Mouse (Mus musculus): Measurements from ENCODE around the gene Polr2l. TPM values are rescaled to one million over a fixed set of nuclear protein-coding genes. Genes with fewer than 3 reads are reported as not detected.
A peak's percentile ranks its signal among the peaks of the same experiment; 100 is the strongest.

The Polr2l gene
- polyA plus RNA-seq, 1 experiment, result 41.5 TPM

DNA sequence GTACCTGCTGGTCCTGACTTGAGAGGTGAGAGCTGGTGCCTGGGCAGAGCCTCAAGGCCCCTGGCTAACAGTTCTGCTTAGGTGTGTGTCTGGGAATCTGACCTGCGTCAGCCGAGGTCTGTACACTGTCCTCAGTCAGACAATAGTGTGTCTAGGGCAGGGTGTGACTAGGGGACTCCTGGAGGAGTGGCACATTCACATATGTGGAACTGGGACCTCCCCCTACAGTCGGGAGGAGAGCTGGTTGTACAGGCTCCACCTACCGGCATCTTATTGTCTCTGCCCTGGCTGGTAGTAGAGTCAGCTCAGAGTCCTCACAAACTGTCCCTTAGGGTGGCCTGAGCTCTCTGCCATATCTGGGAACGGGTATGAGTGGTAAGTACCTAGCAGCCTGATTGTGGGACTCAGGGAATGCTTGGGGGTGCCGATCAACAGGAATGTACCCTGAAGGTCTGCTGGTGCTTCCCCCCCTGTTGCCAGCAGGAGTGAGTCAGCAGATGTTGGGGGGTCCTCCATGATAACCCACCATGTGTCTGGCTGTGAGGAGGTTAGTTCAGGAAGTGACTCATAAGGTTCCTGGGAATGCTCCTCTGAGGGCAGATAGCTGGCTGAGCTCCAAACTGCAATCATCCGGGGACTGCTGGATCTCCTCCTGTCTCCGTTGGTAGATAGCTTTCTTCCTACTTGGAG is 6.3 kb downstream of the Polr2l start:
- DNase-seq (ENCODE audit: extremely low spot score in 1 of 2, low spot score in 1 of 2), result peak in 1 of 2 experiments; percentile 70

DNA sequence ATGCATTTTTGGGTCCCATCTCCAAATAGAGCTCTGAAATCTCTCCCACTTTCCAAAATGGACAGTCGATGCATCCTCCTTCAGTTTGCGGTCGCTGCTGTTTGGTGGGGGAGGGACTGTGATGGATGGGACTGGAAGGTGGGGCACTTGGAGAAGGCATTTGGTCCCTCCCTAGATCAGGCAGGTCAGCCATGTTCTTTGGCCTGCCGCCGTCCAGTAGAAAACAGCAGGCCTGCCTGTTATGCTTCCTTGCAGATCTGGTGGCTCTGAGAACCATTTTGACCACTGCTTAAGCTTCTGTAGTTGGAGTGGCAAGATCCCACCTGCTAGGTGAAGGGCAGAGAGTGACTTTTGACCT is 6.8 kb downstream of the Polr2l start:
- no peak for DNase-seq (ENCODE audit: extremely low spot score in 1 of 2, low spot score in 1 of 2)

DNA sequence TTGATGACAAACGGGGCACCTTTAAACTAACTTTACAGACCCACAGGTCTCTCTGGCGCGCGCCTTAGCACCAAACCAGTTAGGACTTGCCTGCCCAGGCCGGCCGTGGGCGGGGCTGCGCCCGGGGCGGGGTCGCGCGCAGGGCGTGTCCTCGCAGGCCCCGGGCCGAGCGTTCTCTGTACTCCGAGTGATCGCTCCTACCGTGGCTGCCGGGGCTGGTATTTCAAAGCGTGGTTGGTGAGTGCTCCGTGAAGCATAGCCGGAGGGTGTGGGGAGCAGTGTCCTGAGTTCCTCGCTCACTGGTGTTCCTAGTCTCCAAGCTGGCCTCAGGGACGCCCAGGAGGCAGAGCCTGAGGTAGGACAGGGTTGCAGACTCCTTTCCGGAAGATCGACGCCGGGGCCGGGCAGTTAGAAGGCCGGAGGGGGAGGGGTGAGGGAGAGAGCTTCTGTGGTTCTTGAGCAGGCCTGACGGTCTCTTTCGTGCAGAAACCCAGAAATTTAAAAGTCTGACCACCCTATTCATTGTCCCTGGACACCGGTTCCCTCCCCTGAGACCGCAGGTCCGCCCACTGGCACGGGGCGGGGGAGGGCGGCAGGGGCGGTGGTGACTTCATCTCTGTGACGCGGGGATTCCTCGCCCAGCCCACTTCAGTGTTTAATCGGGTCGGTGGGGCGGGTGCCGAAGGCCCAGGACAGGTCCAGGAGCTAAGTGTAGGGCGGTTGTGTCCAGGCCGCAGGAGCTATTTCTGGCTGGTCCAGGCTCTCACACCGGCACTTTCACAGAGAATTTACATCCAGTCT is 7.5 kb downstream of the Polr2l start, which contains the start of gene Cd151:
TSS of gene Cd151 (plus strand) at position 163 of the 801 bp plus-strand sequence.
- peak in 1 of 2 experiments; percentile 72 for DNase-seq (ENCODE audit: extremely low spot score in 1 of 2, low spot score in 1 of 2)

DNA sequence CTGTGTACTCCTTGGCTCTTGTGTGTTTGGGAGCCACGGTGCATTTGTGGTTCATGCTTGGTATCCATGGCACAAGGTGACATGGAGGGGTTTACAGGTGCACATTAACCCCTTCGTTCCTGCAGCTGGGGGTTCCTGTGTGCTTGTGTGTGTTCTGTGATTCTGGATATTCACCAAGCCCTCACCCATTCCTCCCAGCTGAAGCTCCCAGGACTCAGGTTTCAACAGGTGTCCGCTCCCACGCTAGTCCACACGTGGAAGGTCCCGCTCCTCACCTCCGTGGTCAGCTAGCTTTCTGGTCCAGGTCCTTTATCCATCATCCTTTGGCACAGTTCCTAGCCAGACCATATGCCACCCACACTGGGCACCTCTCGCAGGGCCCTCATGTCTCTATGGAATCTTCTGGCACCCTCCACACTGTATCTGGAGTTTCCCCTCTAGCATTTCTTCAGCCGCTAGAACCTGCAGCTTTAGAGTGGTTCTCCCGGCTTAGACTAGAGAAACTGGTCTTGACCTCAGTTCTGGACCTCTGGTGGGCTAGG is 8.3 kb downstream of the Polr2l start:
- no peak for DNase-seq (ENCODE audit: extremely low spot score in 1 of 2, low spot score in 1 of 2)

DNA sequence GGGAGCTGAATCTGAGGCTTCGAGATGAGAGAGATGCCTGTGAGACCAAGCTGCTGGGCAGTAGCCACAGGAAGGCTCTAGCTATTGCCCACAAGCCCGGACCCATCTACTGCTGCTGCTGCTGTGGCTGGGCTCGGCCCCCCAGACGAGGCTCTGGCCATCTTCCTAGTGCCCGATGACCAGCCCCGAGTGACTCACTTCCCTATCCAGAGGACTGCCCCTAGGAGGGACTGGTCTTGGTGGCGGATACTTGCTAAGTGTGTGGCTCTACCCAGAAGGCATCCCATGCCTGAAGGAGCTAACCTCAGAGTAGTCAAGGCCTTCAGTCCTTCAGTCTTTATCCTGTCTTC is 8.9 kb downstream of the Polr2l start:
- DNase-seq (ENCODE audit: extremely low spot score in 1 of 2, low spot score in 1 of 2), result no peak

DNA sequence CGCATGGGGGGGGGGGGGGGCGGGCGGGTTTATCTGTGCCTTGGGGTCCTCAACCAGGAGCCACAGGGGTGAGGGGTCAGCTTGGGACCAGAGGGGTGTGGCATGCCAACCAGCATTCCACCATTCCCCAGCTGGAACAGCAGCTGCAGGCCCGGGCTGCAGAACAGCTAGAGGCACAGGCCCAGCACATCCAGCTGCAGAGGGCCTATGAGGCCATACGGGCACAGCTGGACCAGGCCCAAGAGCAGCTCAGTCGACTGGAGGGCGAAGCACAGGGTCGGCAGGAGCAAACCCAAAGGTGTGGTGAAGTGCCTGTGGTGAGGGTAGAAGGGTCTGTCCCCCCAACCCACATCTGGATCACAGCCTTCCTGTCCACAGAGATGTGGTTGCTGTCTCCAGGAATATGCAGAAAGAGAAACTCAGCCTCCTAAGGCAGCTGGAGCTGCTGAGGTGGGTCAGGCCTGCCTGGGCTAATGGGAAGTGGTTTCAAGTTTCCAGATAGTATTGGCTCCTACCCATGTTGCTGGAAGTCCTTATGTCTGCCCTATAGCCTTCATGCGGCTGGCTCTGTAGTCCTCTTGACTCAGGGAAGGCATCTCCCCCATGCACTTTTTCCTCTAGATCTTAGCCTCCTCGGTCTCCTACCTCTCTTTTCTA is 9.4 kb downstream of the Polr2l start:
- no peak for DNase-seq (ENCODE audit: extremely low spot score in 1 of 2, low spot score in 1 of 2)

DNA sequence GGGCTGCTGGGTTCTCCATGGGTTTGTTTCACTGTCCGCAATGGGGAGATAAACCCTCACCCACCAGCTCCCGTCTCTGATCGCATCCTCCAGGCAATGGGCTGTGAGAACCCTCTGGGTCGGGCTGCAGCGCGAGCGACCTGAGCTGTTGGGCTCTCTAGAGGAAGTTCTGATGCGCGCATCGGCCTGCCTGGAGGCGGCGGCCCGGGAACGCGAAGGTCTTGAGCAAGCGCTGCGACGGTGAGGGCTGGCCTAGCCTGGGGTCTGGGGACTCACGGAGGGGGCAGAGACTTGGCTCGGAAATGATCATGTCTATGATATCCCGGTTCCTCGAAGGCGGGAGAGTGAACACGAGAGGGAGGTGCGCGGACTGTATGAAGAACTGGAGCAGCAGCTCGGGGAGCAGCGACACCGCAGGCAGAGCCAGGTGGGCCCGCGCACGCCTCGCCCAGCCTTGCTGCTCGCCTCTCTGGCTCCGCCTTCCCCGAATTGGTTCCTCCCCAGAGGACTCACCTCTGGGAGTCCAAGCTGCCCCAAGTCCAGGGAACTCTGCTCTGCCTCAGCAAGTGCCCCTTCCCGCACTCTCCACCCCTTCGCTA is 10.2 kb downstream of the Polr2l start:
- DNase-seq (ENCODE audit: extremely low spot score in 1 of 2, low spot score in 1 of 2), result no peak

DNA sequence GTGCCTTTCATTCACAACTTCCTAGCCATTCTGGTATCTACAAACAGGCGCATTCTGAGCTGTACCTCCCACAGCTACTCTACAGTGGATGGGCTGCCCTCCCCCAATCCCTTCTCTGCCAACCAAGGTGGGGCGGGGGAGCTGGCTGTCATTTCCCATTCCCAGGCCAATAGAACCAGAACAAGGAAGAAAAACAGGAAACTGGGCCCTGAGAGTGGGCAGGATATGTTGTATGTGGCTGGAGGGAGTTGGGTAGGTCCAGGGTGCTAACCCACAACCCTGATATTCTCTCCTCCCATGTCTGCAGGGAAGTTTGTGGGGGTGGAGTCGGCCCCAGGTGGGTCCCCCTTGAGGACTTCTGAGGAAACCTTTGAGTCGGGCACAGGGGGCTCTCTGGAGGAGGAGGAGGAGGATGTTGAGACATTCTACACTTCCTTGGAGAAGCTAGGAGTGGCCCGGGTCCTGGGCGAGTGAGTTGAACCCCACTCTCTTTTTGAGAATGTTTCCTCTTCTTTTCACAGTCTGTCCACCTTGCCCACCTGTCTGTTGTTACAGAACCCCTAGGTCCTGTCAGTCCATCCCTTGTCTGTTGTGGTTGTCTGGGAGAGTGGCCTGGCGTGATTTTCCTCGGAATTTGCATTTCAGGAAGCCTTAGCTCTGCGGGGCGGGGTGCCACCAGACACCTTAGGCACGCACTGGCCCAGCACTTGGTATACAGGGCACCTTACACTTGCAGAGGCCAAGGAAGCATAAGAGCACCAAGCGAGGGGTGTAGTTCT is 10.9 kb downstream of the Polr2l start:
- DNase-seq (ENCODE audit: extremely low spot score in 1 of 2, low spot score in 1 of 2), result no peak

DNA sequence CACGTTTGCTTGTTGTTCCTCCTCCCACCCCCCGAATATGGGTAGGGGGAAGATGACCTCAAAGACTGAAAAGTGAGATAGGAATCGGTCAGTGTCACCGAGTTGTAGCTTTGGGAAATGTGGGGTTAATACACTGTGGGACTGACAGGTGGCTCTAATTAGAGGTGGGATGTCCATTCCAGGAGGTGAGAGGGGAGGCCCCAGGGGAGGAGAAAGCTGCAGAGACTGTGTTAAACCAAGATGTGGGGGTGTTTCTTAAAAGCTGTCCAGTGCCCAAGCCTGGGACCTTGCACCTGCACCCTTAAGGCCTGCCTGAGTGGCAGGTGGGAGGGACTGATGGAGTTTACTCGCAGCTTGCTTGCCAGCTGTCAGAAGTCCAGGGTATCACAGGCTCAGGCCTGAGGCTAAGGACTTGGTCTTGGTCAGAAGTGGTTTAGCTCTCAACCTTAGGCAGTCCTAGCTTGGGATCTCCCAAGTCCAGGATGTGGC is 12.6 kb downstream of the Polr2l start:
- no peak for DNase-seq (ENCODE audit: extremely low spot score in 1 of 2, low spot score in 1 of 2)

DNA sequence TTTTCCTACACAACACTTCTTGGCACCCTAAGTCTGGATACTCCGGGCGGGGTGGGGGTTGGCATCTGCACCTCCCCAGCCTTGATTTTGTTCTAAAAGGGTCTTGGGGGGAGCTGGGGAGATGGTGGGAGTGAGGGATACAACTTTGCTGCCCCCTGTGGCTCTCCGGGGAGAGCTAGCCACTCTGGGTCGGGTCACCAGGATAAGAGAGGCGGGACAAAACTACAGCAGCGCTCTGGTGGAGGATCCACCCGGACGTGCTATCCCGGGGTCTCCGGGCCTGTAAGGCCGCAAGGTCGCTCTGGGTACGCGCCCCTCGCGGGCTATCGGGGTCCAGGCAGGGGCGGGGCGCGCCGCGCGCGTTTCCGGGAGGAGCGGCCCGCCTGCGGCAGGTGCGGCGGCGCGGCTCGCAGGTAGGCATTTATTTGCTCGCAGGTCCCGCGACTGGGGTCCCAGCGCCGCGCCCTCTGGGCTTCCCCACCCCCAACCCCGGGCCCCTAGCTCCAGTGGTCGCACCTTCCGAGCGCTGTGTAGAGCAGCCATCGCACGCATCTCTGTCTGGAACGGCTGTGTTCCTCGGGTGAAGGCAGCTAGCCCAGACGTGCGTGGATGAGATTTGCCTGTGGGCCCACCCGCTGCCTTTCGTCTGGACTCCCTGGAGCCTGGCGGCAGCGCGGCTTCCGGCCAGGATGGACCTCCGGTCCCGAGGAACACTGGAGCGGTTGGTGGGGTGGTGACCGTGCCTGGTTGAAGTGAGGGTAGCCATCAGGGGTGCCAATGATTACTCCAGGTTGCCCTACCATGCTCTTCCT is 13.2 kb downstream of the Polr2l start:
- no peak for DNase-seq (ENCODE audit: extremely low spot score in 1 of 2, low spot score in 1 of 2)

DNA sequence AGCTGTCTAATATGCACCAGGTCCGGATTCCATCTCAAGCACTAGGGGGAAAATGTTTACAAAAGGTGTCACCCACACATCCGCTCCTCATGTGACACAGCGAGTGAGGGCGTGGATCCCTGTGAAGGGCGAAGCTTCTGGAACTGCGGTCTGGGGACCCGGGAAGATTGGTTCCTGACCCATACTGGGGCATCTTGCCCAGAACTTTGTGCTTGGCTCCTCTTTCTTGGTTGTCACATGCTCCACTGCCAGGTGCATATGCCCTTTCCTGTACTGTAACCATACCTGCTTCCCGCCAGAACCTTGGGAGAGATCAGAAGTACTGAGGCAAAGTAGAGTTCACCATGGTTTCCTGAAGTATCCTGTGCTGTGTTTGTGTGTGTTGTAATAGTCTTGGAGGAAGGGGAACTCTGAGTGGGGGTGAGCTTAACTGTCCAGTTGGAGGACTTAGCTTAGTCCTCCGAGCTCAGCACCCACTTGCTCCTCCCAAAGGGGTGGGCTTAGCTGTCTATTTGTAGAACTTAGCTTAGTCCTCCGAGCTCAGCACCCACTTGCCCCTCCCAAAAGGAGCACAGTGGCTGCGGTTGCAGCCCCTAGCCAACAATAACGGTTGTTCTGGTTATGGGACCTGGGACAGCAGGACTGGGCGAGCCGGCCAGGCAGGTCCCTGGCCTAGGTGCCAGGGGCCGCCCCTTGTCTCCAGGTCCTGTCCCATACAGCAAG is 14.4 kb downstream of the Polr2l start, which contains the start of gene Cracr2b:
TSS of gene Cracr2b (plus strand) at position 704 of the 723 bp plus-strand sequence.
- DNase-seq (ENCODE audit: extremely low spot score in 1 of 2, low spot score in 1 of 2), result no peak

DNA sequence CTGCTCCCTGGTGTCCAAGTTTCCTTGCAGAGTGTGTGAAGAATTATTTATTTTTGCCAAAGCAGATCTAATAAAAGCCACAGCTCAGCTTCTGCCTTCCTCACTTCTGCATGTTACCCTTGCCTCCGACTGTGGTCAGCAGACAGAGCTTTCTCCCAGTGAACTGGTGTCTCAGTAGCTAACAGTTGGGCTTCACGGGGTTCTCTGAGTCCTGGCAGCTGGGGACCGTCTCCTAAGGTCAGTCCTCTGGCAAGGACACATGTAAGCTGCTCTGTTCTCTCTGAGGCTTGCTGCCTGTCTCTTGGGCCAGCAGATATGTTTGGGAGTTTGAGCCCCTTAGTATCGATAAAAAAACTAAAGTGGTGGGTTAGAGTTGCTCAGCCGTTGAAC is 14.9 kb downstream of the Polr2l start:
- no peak for DNase-seq (ENCODE audit: extremely low spot score in 1 of 2, low spot score in 1 of 2)

DNA sequence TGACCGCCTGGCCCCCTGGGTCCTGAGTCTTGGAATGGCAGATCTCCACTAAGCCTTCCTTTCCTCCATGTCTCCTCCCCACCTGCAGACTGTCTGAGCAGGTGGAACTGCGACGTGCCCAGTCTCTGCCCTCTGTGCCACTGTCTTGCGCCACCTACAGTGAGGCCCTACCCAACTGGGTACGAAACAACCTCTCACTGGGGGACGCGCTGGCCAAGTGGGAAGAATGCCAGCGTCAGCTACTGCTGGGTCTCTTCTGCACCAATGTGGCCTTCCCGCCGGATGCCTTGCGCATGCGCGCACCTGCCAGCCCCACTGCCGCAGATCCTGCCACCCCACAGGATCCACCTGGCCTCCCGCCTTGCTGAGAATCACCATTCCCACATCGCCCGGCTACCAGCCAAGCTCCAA is 15.6 kb downstream of the Polr2l start:
- no peak for DNase-seq (ENCODE audit: extremely low spot score in 1 of 2, low spot score in 1 of 2)

DNA sequence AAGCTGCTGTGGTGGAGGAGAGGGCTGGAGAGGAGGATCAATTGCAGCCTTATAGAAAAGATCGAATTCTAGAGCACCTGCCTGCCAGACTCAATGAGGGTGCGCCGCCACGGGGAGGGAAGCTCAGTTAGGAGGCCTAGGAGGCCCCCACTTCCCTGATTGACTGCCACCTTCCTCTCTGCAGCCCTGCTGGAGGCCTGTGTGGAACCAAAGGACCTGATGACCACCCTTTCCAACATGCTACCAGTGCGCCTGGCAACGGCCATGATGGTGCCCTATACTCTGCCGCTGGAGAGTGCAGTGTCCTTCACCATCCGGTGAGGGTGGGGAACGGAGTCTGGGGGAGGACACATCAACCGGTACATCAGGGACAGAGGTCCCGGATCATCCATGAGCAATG is 16.3 kb downstream of the Polr2l start:
- no peak for DNase-seq (ENCODE audit: extremely low spot score in 1 of 2, low spot score in 1 of 2)

DNA sequence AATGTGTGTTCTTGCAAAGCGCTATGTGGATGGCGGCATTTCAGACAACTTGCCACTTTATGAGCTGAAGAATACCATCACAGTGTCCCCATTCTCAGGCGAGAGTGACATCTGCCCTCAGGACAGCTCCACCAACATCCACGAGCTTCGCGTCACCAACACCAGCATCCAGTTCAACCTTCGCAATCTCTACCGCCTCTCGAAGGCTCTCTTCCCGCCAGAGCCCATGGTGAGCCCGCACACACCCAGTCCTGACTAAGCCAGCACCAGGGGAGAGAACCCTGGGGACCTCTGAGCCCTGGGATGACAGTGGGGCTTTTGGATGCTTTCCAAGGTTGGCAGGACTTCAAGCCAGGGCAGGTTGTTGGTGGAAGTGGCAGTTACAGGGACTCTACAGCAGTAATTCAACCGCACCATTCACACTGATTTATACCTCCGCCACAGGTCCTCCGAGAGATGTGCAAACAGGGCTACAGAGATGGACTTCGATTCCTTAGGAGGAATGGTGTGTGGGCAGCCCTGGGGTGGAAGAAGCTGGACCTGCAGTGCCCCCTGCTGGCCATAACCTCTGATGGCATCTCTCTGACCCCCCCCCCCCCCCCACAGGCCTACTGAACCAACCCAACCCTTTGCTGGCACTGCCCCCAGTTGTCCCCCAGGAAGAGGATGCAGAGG is 16.8 kb downstream of the Polr2l start:
- no peak for DNase-seq (ENCODE audit: extremely low spot score in 1 of 2, low spot score in 1 of 2)

DNA sequence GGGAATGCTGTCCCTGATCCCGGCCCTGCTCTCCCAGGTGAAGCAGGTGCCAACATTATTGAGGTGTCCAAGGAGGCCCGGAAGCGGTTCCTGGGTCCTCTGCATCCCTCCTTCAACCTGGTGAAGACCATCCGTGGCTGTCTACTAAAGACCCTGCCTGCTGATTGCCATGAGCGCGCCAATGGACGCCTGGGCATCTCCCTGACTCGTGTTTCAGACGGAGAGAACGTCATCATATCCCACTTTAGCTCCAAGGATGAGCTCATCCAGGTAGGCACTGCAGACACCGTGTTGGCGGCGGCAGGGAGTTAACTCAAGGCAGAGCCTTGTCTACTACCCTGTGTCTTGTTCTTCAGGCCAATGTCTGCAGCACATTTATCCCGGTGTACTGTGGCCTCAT is 17.7 kb downstream of the Polr2l start:
- no peak for DNase-seq (ENCODE audit: extremely low spot score in 1 of 2, low spot score in 1 of 2)

DNA sequence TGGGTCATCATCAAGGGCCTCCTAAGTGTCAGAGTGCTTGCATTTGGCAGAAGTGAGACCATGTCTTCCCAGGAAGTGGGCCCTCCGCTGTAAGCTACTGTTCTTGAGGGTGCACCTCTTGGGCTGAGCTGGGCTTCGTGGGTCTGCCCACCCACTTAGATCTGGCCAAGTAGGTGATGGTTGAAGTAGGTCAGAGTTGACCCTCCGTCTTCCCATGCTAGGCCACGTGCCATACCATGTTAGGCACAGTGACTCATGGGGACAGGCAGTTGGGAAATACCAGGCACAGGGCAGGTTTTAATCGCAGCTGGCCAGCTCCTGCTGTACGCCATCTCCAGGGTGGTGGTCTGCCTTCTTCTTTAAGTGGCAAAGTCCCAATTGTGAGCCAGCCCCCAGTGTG is 18.2 kb downstream of the Polr2l start:
- no peak for DNase-seq (ENCODE audit: extremely low spot score in 1 of 2, low spot score in 1 of 2)

All from frontal cortex, adult 2 months (tissue).